Mouse (Mus musculus) urinary bladder, postnatal 25 days (tissue): ENCODE results near the gene Atmin.

ENCODE experiments used
- DNase-seq: peaks from one replicate; pipeline ENCODE4 v3.0.0; 2022; ENCODE audit warnings: low spot score

Gene Atmin

DNA sequence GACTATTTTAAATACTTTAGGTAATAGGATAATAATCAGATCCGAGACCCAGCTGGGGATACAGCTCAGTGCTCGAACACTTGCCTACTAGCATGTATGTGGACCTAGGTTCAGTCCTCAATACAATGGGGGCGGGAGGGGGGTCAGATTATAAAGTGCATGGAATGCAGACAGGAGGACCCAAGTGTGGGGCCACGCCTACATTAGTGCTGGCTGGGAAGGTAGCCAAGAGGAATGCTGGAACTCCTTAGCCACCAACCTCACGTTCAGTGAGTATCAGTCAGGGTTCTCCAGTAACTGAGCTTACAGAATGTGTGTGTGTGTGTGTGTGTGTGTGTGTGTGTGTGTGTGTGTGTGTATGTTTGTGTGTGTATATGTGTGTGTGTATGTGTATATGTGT is 8.2 kb downstream of the Atmin start:
- DNase-seq: no peak

DNA sequence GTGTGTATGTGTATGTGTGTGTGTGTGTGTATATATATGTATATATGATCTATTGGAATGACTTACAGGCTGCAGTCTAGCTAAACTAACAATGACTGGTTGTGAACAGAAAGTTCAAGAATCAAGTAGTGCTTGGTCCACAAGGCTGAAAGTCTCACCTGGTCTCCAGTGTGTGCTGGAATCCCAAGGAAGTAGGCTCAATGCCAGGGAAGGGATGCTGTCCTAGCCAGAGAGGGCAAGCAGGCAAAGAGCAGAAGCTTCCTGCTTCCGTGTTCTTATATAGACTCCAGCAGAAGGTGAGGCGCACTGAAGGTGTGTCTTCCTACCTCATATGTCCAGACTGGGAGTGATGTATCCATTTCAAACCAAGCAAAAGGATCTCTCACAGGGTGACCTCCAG is 8.6 kb downstream of the Atmin start:
- DNase-seq: no peak

DNA sequence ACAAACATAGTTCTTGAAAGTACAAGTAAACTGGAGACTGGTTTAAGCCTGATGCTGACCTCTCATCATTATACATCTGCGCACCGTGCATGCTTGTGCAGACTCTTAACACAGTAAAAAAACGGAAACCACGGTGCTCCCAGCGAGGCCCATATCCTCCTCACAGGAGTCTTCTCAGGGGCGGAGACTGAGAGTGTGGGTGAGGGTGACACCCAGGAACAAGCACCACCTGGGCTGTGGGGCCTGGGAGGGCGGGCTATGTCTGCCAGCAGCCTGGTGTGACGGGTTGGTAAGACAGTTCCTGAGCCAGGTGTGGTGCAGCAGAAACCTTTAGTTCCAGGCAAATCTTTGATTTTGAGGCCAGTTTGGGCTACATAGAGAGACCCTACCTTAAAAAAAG is 9.2 kb downstream of the Atmin start:
- no peak for DNase-seq

DNA sequence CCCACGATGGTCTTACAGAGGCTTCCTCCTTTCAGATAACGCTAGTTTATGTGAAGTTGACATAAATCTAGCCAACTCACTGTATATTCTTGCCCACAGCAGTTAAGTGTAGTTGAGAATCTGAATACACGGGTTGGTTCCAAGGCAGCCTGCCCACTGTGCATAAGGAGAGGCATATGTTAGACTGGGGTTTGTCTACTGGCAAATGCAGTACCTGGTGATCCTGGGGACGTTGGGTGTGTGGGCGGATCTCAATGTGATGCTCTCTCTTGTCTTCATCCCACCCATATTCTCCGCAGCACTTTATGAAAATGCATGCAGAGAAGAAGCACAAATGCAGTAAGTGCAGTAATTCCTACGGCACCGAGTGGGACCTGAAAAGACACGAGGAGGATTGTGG is 11.2 kb downstream of the Atmin start:
- no peak for DNase-seq

- no peak for DNase-seq
These were observed 26.3 kb downstream of the Atmin start for GRCm38 (mm10) chr8:116969531-116969930.

GRCm38 (mm10) chr8:116975066-116975465 is 31.9 kb downstream of the Atmin start:
- DNase-seq: no peak

DNA sequence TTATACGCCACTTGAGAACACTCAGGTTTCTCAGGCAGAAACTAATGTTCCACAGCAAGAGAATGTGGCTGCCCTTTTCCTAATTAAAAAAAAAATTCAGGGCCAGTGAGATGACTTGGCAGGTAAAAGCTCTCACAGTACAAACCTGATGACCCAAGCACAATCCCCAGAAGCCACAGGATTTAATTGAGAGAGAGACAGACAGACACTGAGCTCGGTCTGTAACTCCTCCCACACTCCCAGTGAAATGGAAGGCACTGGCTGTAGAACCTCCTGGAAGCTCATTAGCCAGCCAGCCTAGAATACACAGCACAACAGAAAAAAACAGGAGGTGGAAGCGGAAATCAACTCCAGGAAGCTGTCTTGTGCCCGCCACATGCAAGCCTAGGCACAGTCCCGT is 32.4 kb downstream of the Atmin start:
- no peak for DNase-seq

DNA sequence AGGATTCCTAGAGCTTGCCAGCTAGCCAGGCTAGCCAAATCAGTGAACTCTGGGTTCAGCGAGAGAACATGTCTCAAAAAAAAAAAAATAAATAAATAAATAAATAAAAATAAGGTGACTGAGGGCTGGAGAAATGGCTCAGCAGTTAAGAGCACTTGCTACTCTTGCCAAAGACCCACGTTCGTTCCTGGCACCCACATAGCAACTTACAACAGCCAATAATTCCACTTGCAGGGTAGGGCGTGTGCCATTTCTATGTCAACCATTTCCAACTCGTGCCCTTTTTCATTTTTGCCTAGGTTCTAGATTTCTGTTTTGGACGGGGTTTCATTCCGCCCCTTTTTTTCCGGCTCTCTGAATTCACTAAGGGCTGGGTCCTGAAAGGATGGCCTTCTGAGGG is 34.9 kb downstream of the Atmin start:
- no peak for DNase-seq

- DNase-seq: peak; percentile 98
These were observed 35.6 kb downstream of the Atmin start, which contains the start of gene 1700030J22Rik for GRCm38 (mm10) chr8:116978631-116979256. TSS of gene 1700030J22Rik (minus strand) at chr8:116978959.

- DNase-seq: peak; percentile 56
These were observed 36.9 kb downstream of the Atmin start for GRCm38 (mm10) chr8:116980117-116980516.

DNA sequence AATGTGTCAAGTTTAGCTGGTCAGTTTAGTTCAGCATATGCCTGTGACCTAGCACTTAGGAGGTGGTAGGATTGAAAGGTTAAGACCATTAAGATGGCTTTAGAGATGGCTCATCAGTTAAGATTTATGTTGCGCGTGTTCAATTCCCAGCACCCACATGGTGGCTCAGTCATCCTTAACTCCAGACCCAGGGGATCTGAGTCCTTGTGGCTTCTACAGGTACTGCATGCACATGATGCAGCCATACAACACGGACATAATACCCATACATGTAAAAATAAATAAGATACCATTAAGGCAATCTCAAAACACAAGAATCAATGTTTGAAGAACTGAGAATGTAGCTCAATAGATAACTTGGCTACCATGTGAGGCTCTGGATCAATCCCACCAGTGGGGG is 46.6 kb downstream of the Atmin start:
- no peak for DNase-seq

DNA sequence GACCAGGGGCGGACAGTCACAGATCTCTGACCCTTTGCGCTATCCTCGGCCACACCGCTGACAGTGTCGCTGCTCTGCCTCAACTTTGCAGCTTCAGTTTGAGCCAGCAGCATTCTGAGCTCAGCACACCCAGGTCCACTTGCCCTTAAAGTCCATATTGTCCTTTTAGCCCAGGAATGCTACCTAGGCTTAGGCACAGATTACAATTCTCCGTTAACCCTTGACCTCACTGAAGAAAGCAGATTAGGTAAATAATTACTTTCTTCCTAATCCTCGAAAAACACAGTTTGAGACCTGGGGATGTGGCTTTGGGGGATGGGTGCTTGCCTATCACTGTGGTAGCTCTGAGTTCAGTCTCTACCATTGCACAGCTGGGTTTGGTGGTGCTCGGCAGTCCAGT is 48.0 kb downstream of the Atmin start:
- no peak for DNase-seq

- DNase-seq: peak; percentile 15
These were observed 49.2 kb downstream of the Atmin start for GRCm38 (mm10) chr8:116992176-116992971.

DNA sequence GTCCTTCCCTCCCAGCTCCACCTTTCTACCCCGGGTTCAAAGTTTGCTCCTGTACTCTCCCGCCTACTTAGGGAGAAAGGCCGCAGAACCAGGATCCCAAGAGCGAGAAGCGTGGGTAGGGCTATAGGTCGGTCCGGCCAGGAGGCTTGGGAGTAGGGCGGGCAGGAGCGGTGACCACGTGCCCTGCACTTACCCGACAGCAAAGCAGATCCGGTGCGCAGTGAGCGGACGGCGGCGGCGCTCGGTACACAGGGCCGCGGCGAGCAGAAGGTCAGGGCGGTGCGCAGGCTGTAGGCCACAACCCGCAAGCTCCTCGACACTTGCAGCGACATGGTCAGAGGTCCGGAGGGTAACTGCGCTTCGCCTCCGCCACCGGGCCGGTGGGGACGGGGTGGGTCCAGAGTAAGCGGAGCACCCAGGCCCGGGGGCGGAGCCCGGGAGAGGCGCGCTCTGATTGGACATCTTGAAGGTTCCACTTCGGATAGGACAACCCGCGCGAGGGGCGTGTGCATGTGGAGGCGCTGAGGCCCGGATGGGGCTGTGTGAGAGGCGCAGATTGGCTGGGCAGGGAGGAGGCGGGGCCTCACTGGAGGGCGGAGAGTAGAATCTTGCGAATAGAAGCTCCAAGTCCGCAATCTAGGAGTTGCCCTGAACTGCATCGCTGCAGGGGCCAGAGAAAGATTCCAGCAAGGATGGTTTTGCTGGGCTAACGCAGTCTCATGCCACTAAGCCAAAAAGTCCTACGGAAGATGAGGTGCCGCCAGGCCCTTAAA is 50.1 kb downstream of the Atmin start, which contains the start of gene Gcsh:
Gene Gcsh, minus strand, starts transcription at position 443 of the 773 bp plus-strand sequence.
- DNase-seq: peak; percentile 94

- no peak for DNase-seq
These were observed 51.0 kb downstream of the Atmin start for GRCm38 (mm10) chr8:116994016-116994716.
